Mouse (Mus musculus): ENCODE measurements around the gene Btn1a1.

Gene Btn1a1

DNA sequence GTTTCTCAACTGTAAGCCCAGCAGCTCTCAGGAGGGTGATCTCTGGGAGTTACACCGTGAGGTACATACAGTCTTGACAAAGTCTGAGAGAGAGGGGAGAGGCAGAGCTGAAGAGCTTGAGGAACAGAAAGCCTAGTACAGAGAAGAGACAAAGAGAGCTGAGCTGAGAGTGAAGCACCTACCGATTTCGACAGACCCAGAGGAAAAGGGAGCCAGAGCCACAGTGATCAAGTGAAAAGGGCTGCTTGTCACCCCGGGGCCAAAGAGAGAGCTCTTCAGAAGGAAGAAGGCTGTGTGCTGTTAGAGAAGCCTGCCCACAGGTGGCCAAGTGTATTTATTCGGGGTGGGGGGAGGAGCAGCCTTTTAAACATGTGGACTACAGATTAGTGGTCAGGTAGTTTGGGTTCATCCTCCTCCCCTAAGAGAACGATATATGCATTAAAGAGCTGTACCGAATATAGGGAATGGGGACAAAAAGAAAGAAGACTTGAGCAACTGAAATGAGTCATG, at the start of gene Btn1a1:
Btn1a1 (minus strand) TSS at position 302 of the 510 bp plus-strand sequence.
- in situ Hi-C loops (cut with MboI; ENCODE audit: low sequenced_read_pairs): no loop called here

DNA sequence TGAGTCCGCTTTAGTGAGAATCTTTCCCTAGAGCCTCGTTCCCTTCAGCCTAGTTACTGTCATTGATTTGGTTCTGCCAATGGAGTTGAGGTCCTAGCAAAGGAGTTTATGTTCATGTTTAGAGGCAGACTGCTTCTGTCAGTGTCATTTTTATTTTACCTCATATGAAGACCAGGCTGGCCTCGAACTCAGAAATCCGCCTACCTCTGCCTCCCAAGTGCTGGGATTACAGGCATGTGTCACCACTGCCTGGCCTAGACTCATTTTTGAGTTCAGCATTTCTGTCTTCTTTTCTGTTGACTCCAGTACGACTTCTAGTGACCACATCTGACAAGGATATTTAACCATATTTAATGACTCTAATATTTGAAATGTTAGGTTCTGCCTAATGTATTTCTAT, 49.6 kb upstream of the Btn1a1 start:
- in situ Hi-C loops (cut with MboI; ENCODE audit: low sequenced_read_pairs): loop anchor here (5.0 to 25.0 kb wide), 2 partner anchors 83 to 1578 kb away; partner anchors contain the start of gene Zfp184

DNA sequence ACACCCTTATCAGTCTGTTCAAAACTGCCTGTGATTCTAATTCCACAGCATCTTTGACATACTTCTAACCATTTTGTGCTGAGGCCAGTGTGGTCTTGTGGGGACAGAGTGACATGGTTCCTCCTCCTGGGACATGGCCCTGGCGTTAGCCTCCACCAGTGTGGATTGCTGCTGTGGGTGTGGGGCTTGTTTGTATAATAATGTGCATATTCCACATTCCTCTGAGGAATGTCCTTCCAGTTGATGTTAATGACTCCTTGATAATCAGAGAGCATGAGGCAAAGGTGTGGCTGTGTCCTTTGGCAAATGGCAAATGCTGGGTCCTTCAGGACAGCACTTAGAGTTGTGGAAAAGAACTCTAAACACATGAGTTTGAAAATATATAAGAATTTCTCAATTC, 47.8 kb upstream of the Btn1a1 start:
- in situ Hi-C loops (cut with MboI; ENCODE audit: low sequenced_read_pairs): loop anchor here (25.0 kb wide), 1 partner anchor 1576 kb away; the partner anchor contains the start of gene Zfp184

DNA sequence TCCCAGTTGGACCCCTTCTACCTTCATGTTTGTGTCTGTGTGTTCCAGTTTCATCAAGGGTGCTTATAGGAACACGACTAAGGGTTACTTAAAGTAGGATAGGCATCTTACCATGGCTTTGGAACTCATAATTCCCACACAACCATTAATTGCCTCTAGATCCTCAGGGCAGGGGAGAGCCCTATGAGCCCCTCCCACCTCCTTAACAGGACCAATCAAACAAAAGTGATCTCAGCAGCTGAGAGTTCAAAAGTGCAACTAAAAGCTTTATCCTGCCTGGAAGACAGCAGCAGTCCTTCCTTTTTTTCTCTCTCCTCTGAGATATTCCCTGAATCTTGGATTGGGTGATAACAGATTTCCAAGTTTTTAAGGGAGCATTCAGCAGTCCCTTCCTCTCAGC, 44.4 kb upstream of the Btn1a1 start:
- in situ Hi-C loops (cut with MboI; ENCODE audit: low sequenced_read_pairs): loop anchor here (25.0 kb wide), 1 partner anchor 1573 kb away; the partner anchor contains the start of gene Zfp184

DNA sequence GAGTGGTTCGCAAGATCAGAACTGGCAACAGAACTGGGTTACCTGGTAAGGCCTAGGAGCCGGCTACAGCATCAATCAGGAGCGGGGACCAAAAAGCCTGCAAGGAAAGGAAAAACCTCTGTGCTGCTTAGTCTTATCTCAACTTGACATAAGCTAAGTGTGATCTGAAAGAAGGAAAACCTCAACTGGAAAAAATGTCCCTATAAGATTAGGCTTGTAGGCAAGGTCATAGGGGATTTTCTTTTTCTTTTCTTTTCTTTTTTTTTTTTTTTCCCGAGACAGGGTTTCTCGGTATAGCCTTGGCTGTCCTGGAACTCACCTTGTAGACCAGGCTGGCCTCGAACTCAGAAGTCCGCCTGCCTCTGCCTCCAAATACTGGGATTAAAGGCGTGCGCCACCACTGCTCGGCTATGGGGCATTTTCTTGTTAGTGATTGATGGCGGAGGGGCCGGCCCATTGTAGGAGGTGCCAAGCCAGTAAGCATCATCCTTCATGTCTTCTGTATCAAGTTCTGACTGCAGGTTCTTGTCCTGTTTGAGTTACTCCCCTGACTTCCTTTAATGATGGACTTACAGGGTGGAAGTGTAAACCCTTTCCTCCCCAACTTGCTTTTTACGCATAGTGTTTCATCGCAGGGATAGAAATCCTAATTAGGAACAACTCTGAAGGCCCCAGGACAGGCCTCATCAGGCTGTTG, 41.3 kb upstream of the Btn1a1 start:
- in situ Hi-C loops (cut with MboI; ENCODE audit: low sequenced_read_pairs): loop anchor here (10.0 to 25.0 kb wide), 2 partner anchors 202 to 1570 kb away; partner anchors contain the start of gene Zfp184

DNA sequence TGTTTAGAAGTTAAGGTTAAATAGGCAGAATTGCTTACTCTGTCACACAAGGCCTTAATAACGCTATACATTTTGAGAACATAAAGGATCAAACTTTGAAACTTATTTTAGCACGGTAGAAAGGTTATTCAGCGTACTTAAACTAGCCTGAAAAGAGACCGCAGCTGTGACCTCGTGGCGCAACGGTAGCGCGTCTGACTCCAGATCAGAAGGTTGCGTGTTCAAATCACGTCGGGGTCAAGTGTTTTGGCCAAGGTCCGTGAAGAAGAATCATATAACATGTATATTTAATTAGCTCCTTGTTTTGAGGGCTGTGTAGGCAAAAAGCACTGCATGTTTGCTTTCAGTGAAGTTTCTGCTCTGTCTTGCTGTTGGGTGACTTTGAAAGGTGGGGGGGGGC, 40.6 kb upstream of the Btn1a1 start:
- in situ Hi-C loops (cut with MboI; ENCODE audit: low sequenced_read_pairs): loop anchor here (10.0 to 25.0 kb wide), 2 partner anchors 202 to 1569 kb away; partner anchors contain the start of gene Zfp184

DNA sequence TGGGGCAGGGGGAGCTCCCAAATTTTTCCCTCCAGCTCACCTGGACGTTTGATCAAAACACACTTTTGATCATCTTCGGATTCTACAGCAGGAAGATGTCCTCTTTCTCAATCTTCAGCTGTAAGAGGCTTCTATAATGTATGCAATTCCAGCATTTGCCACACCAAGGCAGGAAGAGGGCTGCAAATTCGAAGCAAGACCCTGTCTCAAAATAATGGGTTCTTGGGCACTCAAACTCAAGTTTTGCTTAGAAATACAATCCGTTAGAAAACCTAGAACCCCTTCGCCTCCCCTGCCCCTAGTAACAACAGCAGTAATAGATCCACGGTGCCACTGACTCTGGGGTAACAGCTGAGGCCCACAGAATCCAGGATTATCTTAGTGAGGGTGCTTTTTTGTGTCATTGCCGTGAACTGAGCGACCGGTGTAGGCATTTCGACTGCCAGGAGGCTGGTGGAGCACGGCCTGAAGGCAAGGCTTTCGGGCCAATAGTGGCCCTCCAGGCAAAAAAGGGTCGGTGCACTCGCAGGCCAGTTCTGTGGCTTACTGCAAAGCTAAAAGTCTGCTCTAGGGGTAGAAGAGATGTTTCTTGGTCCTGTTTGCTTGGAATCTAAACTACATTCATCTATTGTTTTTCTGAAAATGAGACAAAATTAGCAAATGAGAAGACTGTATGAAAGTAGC, 40.1 kb upstream of the Btn1a1 start:
- in situ Hi-C loops (cut with MboI; ENCODE audit: low sequenced_read_pairs): loop anchor here (10.0 to 25.0 kb wide), 2 partner anchors 201 to 1569 kb away; partner anchors contain the start of gene Zfp184

DNA sequence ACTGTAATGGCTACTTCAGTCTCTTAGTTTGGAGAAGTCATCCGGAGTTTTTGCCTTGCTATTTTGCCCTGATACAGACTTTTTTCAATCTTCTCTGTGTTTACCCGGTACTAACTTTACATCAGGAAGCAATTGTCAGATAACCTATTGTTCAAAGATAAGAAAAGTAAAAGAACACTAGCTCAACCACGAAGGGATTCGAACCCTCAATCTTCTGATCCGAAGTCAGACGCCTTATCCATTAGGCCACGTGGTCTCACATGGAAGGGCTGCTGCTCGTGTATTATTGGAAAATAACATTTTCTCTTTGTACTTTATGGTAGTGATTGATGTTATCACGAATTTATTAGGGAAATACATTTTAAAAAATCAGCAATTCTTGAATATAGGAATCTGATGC, 38.1 kb upstream of the Btn1a1 start:
- in situ Hi-C loops (cut with MboI; ENCODE audit: low sequenced_read_pairs): loop anchor here (10.0 to 25.0 kb wide), 2 partner anchors 199 to 1566 kb away; partner anchors contain the start of gene Zfp184

DNA sequence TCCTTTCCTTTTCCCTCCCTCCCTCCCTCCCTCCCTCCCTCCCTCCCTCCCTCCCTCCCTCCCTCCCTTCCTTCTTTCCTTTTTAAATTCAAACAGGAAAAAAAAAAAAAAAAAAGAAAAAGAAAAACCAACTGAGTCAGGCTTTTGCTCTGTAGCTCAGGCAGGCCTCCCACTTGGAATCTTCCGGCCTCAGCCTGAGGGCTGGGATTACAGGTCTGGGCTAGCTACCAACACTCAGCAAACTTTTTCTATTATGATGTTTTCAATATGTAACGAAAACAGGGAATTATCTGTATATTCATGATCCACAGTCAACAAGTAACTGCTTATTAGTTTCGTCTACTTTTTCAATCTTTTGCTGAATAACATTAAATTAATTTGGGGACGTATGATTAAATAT, 37.2 kb upstream of the Btn1a1 start:
- in situ Hi-C loops (cut with MboI; ENCODE audit: low sequenced_read_pairs): loop anchor here (10.0 to 25.0 kb wide), 2 partner anchors 198 to 1566 kb away; partner anchors contain the start of gene Zfp184

DNA sequence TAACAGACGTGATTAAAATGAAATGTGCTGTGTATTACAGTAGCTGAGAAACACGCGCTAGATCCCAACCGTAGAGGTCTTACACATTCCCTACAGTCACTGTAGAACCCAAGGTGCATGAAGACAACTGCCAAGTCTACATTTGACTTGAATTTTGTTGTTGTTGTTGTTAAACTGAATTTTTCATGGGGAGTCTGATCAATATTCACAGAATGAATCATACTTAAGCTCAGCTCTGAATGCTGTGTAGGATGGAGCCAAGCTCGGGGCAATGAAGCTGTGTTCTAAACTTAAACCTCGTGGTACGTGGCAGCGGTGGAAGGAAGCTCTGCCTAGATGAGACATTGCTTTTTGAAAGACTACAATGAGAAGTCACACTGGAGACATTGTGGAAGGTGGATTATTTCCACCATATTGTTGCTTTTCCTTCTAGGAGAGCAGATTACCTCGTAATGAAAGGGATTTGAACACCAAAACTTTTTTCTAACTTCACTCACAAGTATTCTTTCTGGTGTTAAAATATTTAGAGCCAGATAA, 36.4 kb upstream of the Btn1a1 start:
- in situ Hi-C loops (cut with MboI; ENCODE audit: low sequenced_read_pairs): loop anchor here (10.0 to 25.0 kb wide), 2 partner anchors 197 to 1565 kb away; partner anchors contain the start of gene Zfp184

DNA sequence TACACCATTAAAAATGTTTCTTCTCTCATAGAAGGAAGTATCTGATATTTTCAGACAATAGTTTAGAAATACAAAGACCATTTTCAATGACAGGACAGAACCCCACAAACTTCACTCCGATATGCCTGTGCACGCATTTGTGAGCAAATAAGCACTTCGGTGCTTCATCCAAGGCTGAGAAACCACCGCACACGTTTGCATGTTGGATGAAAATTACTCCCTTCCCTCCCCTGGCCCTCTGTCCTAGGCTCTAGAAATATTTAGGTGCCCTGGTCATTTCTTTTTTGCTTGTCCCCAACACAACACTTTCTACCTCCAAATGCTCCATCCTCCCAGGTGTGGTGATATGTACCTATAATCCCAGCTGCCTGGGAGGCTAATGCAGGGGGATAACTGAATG, 35.8 kb upstream of the Btn1a1 start:
- in situ Hi-C loops (cut with MboI; ENCODE audit: low sequenced_read_pairs): loop anchor here (10.0 to 25.0 kb wide), 2 partner anchors 197 to 1564 kb away; partner anchors contain the start of gene Zfp184

DNA sequence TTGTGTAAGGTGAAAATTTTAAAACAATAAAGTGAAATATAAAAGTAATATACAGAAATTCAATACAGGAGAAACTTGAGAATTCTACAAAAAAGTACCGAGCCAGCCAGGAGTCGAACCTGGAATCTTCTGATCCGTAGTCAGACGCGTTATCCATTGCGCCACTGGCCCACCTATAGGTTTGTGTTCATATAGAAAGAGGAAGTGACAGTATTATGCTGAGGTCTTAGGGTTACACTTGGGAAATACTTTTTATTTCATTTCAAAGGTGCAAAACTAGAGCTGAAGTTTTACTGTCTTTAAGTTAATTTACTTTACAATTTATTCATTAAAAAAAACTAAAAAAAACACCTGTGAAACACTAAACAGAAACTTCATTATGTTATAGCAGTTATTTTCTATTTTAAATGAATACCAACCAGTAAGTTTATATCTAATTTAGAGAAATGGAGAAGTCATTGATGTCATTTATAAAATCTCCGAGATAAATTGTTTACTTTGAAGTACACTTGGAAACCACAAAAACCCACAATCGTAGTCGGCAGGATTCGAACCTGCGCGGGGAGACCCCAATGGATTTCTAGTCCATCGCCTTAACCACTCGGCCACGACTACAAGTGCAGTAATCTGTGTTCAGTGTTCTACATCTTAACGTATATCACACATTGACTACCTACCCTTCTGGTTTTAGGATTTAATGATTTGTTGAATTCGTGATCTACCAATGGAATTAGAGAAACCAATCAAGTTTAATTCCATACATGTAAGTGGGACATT, 34.9 kb upstream of the Btn1a1 start:
- in situ Hi-C loops (cut with MboI; ENCODE audit: low sequenced_read_pairs): loop anchor here (10.0 to 25.0 kb wide), 2 partner anchors 196 to 1563 kb away; partner anchors contain the start of gene Zfp184

DNA sequence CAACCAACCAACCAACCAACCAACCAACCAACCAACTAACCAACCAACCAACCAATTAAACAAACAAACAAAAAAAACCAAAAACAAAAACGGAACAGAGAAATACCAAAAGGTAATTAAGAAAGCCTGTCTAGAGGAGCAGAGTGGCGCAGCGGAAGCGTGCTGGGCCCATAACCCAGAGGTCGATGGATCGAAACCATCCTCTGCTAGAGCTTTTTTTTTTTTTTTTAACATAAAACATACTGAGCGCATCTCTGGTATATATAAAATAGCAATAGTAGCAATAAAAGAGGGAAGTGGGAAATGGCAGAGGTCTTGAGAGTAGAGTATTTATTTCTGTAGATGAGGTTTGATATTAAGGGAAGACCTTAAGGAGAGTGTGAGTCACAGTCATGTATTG, 34.2 kb upstream of the Btn1a1 start:
- in situ Hi-C loops (cut with MboI; ENCODE audit: low sequenced_read_pairs): loop anchor here (10.0 to 25.0 kb wide), 2 partner anchors 195 to 1563 kb away; partner anchors contain the start of gene Zfp184

DNA sequence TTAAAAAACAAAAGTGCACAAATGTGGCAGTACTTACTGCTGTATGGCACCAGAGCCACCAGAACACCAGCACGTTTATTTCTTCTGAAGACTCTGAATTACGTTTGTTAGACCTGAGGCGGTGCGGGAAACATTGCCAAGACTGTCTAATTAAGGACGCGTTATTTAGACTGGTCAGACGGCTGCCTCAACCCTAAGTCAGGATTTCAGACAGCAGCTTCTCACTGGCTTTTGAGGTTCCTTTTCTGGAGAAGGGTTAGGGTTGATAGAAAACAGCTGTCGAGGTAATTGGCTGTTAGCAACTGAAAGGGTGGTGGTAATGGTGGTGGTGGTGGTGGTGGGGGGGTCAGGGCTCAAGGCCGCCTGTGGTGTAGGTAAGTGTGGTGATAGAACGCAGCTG, 33.0 kb upstream of the Btn1a1 start:
- in situ Hi-C loops (cut with MboI; ENCODE audit: low sequenced_read_pairs): no loop called here

DNA sequence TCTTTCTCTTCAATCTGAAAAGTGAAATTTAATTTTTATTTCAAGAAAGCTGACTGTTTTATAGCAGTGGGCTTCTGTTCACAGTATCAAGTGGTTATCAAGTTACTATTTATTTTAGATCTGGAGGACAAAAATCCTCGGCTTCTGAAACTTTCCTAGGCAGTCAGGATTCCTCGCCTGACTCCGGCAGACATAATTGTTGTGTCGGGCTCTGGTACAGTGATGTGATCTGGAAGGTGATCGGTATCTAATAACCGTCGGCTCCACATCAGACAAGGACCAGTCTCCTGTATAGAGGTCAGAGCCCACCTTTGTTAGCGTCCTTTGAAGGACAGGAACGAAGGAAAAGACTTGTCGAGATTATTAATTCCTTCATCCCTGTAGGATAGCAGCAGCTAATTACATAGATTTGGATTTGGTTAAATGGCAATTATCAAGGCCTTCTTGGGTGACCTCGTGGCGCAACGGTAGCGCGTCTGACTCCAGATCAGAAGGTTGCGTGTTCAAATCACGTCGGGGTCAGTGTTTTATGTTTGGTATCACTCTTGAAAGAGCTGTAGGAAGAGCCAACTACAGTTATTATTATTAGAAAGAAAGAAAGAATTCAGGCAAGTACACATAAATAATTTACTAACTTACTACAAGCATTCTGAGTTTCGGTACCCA, 32.1 kb upstream of the Btn1a1 start:
- in situ Hi-C loops (cut with MboI; ENCODE audit: low sequenced_read_pairs): no loop called here

DNA sequence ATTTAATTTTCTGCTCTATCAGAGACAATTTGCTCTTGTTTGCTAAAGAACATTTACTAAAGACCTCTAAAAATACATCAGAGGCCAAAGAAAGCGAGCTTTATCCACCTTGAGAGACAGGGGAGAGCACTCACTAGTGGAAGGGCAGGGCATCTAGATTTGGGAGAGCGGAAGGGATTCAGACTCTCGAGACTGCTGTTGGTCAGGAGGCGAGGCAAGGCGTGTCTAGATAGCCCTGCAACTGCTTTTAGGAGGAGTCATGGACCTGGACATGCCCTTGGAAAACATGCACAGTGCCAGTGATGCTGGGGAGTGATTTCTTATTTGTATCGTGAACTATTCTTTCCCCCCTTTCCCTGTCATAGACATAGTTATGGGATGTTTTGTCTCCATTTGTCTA, 29.8 kb upstream of the Btn1a1 start:
- in situ Hi-C loops (cut with MboI; ENCODE audit: low sequenced_read_pairs): no loop called here

DNA sequence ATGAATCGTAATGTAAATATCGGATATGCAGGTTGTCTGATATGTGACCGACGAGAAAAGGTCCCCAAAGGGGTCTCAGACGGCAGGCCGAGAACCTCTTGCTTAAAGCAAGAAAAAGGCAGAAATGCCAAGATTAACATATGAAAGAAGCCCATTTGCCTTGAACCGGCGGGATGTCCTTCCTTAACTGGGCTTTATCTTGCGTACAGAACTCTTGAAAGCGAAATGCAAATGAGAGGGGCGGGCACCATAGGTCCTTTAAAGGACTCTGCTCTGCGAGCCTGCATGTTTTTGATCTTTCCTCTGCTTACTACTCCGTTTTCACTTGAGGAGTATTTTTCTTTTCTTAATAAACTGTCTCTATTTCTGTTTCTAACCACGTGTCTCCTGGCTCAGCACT, 26.3 kb upstream of the Btn1a1 start:
- in situ Hi-C loops (cut with MboI; ENCODE audit: low sequenced_read_pairs): no loop called here

DNA sequence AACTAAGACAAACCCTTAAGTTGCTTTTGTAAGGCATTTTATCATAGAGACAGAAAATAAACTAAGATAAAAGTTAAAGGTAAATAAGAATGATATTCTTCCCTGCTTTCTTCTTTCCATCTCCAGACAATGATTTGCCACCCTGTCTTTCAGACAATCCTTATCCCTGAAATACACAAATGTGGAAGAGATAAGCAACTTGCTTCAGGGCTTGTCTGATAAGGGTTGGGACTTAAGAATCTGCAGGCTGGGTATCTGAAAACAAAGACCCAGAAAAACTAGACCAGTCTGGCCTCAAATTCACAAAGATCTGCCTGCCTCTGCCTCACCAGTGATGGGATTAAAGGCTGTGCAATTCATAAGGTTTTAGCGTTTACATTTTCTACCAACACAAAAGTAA, 25.6 kb upstream of the Btn1a1 start:
- in situ Hi-C loops (cut with MboI; ENCODE audit: low sequenced_read_pairs): no loop called here

DNA sequence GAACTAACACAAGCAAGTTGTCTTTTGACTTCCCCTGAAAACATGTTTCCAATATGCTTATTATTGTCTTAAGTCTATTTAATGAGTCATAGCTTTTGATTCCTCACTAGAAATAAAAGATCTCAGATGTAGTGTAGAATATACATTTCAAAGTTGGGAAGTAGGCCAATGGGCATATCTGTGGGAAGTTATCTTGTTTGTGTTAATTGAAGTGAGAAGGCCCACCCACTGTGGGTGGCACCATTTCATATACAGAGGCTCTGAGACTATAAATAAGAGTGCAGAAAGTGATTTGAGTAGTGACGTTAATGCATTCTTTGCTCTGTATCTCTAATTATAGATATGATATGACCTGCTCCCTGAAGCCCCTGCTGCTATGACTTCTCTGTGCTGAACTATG, 25.2 kb upstream of the Btn1a1 start:
- in situ Hi-C loops (cut with MboI; ENCODE audit: low sequenced_read_pairs): no loop called here
